Mouse (Mus musculus) liver, adult 2 months (tissue): ENCODE data around the gene 1700061G19Rik.

ENCODE experiments used
- CTCF ChIP-seq: fragments of 200-500 bp; IDR thresholded peaks from 2 replicates; pipeline ENCODE4 v1.5.1; 2011; ENCODE audit warnings: low read depth, low read length, control low read depth
- POLR2A ChIP-seq: fragments of 200-500 bp; IDR thresholded peaks from 2 replicates; pipeline ENCODE4 v1.6.1; 2011; ENCODE audit warnings: low read length, control low read depth; ENCODE audit not compliant: insufficient read depth; ENCODE audit errors: extremely low read depth

GRCm38 (mm10) chr17:56936731-56937130 lies 61.5 kb downstream of the 1700061G19Rik start:
- TF ChIP-seq CTCF (no peak), POLR2A (no peak)
